Mouse (Mus musculus): ENCODE data around the gene Eme2. TPM values are rescaled to one million over a fixed set of nuclear protein-coding genes. Genes with fewer than 3 reads are reported as not detected.

Eme2 gene
- polyA plus RNA-seq, 1 experiment = 14.7 TPM

GRCm38 (mm10) chr17:24878531-24878930 is 16.4 kb downstream of the Eme2 start:
- no peak overlapping the region for H3K27ac ChIP-seq (ENCODE audit: insufficient read depth, low read length)

GRCm38 (mm10) chr17:24878117-24878397 is 16.8 kb downstream of the Eme2 start:
- Histone ChIP-seq H3K27ac (ENCODE audit: insufficient read depth, low read length) (no peak overlapping the region), H3K4me3 (ENCODE audit: insufficient read depth, low read length) (no peak overlapping the region), H3K4me1 (ENCODE audit: control insufficient read depth, insufficient read depth, low read length) (no peaks in the 10 kb centered on the region; the same call in 1 of the 2 replicates)
- TF ChIP-seq CTCF (IDR thresholded peaks at IDR 0.05; ENCODE audit: borderline replicate concordance, insufficient read depth, low read length) = no peak
- no peak for TF ChIP-seq POLR2A (IDR thresholded peaks at IDR 0.05; ENCODE audit: low read depth, low read length)

More at GRCm38 (mm10) chr17:24878531-24878930, 16.4 kb downstream of the Eme2 start:
- Histone ChIP-seq H3K4me1 (ENCODE audit: control insufficient read depth, insufficient read depth, low read length) (no peaks in the 10 kb centered on the region; the same call in 1 of the 2 replicates), H3K4me3 (ENCODE audit: insufficient read depth, low read length) (no peak overlapping the region)
- TF ChIP-seq CTCF (IDR thresholded peaks at IDR 0.05; ENCODE audit: borderline replicate concordance, insufficient read depth, low read length) (no peak), POLR2A (IDR thresholded peaks at IDR 0.05; ENCODE audit: low read depth, low read length) (no peak)

GRCm38 (mm10) chr17:24877336-24878116 is 17.4 kb downstream of the Eme2 start:
- no peak overlapping the region for H3K27ac ChIP-seq (ENCODE audit: insufficient read depth, low read length)
- H3K4me1 ChIP-seq (ENCODE audit: control insufficient read depth, insufficient read depth, low read length) = no peaks in the 10 kb centered on the region; the same call in 1 of the 2 replicates
- H3K4me3 ChIP-seq (ENCODE audit: insufficient read depth, low read length) = no peak overlapping the region
- TF ChIP-seq CTCF (IDR thresholded peaks at IDR 0.05; ENCODE audit: borderline replicate concordance, insufficient read depth, low read length) (no peak), POLR2A (IDR thresholded peaks at IDR 0.05; ENCODE audit: low read depth, low read length) (no peak)

- H3K4me1 ChIP-seq (ENCODE audit: control insufficient read depth, insufficient read depth, low read length) = no peaks in the 10 kb centered on the region; the same call in 1 of the 2 replicates
- TF ChIP-seq CTCF (IDR thresholded peaks at IDR 0.05; ENCODE audit: borderline replicate concordance, insufficient read depth, low read length) = no peak
- TF ChIP-seq POLR2A (IDR thresholded peaks at IDR 0.05; ENCODE audit: low read depth, low read length) = no peak
- no peak overlapping the region for H3K4me3 ChIP-seq (ENCODE audit: insufficient read depth, low read length)
- no peak overlapping the region for H3K27ac ChIP-seq (ENCODE audit: insufficient read depth, low read length)
These were observed 19.9 kb downstream of the Eme2 start for GRCm38 (mm10) chr17:24874989-24875388.

GRCm38 (mm10) chr17:24874405-24874745 is 20.5 kb downstream of the Eme2 start:
- TF ChIP-seq CTCF (IDR thresholded peaks at IDR 0.05; ENCODE audit: borderline replicate concordance, insufficient read depth, low read length) = no peak
- TF ChIP-seq POLR2A (IDR thresholded peaks at IDR 0.05; ENCODE audit: low read depth, low read length) = no peak
- H3K4me1 ChIP-seq (ENCODE audit: control insufficient read depth, insufficient read depth, low read length) = no peaks in the 10 kb centered on the region; the same call in 1 of the 2 replicates
- H3K27ac ChIP-seq (ENCODE audit: insufficient read depth, low read length) = no peak overlapping the region
- H3K4me3 ChIP-seq (ENCODE audit: insufficient read depth, low read length) = no peak overlapping the region

GRCm38 (mm10) chr17:24873695-24874404 is 21.0 kb downstream of the Eme2 start:
- H3K4me3 ChIP-seq (ENCODE audit: insufficient read depth, low read length) = no peak overlapping the region
- H3K4me1 ChIP-seq (ENCODE audit: control insufficient read depth, insufficient read depth, low read length) = no peaks in the 10 kb centered on the region; the same call in 1 of the 2 replicates
- no peak overlapping the region for H3K27ac ChIP-seq (ENCODE audit: insufficient read depth, low read length)
- TF ChIP-seq CTCF (IDR thresholded peaks at IDR 0.05; ENCODE audit: borderline replicate concordance, insufficient read depth, low read length) (no peak), POLR2A (IDR thresholded peaks at IDR 0.05; ENCODE audit: low read depth, low read length) (no peak)

GRCm38 (mm10) chr17:24867914-24868313 is 27.0 kb downstream of the Eme2 start:
- no peaks in the 10 kb centered on the region for H3K4me1 ChIP-seq (ENCODE audit: control insufficient read depth, insufficient read depth, low read length)
- TF ChIP-seq POLR2A (IDR thresholded peaks at IDR 0.05; ENCODE audit: low read depth, low read length) (no peak), CTCF (IDR thresholded peaks at IDR 0.05; ENCODE audit: borderline replicate concordance, insufficient read depth, low read length) (no peak)
- no peak overlapping the region for H3K27ac ChIP-seq (ENCODE audit: insufficient read depth, low read length)
- H3K4me3 ChIP-seq (ENCODE audit: insufficient read depth, low read length) = no peak overlapping the region

- no peak within 1 kb of the TSS for H3K27ac ChIP-seq (ENCODE audit: insufficient read depth, low read length)
- H3K4me1 ChIP-seq (ENCODE audit: control insufficient read depth, insufficient read depth, low read length) = no peaks in the 10 kb centered on the region
- H3K4me3 ChIP-seq (ENCODE audit: insufficient read depth, low read length) = no peak within 1 kb of the TSS
- TF ChIP-seq CTCF (IDR thresholded peaks at IDR 0.05; ENCODE audit: borderline replicate concordance, insufficient read depth, low read length) (no peak), POLR2A (IDR thresholded peaks at IDR 0.05; ENCODE audit: low read depth, low read length) (no peak)
These were observed 29.1 kb downstream of the Eme2 start, which contains the start of gene Igfals for GRCm38 (mm10) chr17:24865776-24866175. Gene Igfals (plus strand): TSS chr17:24865997.

GRCm38 (mm10) chr17:24861785-24862184 is 33.1 kb downstream of the Eme2 start:
- no peak for TF ChIP-seq POLR2A (IDR thresholded peaks at IDR 0.05; ENCODE audit: low read depth, low read length)
- no peak for TF ChIP-seq CTCF (IDR thresholded peaks at IDR 0.05; ENCODE audit: borderline replicate concordance, insufficient read depth, low read length)

GRCm38 (mm10) chr17:24860076-24860475 is 34.8 kb downstream of the Eme2 start:
- Histone ChIP-seq H3K4me3 (ENCODE audit: insufficient read depth, low read length) (no peak overlapping the region), H3K4me1 (ENCODE audit: control insufficient read depth, insufficient read depth, low read length) (peaks cover 10% of the 10 kb centered on the region; the same call in 1 of the 2 replicates), H3K27ac (ENCODE audit: insufficient read depth, low read length) (no peak overlapping the region)
- no peak for TF ChIP-seq CTCF (IDR thresholded peaks at IDR 0.05; ENCODE audit: borderline replicate concordance, insufficient read depth, low read length)

More at GRCm38 (mm10) chr17:24861785-24862184, 33.1 kb downstream of the Eme2 start:
- Histone ChIP-seq H3K4me1 (ENCODE audit: control insufficient read depth, insufficient read depth, low read length) (no peaks in the 10 kb centered on the region), H3K27ac (ENCODE audit: insufficient read depth, low read length) (no peak overlapping the region), H3K4me3 (ENCODE audit: insufficient read depth, low read length) (no peak overlapping the region)
